Mouse (Mus musculus) CD4-positive naive resting alpha-beta T cell, adult 57 days (primary cell): ENCODE data around the gene Gm21680. TPM values are rescaled to one million over a fixed set of nuclear protein-coding genes. Genes with fewer than 3 reads are reported as not detected.

Source experiments
- total RNA-seq: library from RNA; stranded (reverse); gene quantifications from one replicate; pipeline ENCODE4 v1.2.4, GENCODE M21; 2023

Gene Gm21680
- total RNA-seq = not detected

DNA sequence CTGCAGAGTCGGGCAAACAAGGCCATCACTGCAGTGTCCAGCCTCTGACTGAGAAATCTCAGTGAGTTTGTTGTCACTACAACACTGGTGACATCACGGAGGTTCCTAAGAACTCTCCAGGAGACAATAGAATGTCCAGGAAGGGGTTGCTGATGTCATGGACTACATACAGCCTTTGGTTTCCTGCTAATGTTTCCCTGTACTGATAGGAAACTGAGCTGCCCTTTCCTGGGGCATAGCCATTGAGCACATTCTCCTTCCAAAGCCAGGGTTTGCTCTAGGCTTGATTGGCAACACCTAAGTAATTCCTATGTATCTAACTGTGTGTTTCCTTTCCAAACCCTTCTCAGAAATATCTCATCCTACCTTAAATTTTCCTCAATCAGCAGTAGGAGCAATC lies at the start of gene Gm21680:
TSS of gene Gm21680 (minus strand) at position 101 of the 400 bp plus-strand sequence.

GRCm38 (mm10) chr5:26004698-26005097 lies 32.2 kb upstream of the Gm21680 start, which contains the start of gene Gm1979:
TSS of gene Gm1979 (minus strand) at chr5:26004798.

DNA sequence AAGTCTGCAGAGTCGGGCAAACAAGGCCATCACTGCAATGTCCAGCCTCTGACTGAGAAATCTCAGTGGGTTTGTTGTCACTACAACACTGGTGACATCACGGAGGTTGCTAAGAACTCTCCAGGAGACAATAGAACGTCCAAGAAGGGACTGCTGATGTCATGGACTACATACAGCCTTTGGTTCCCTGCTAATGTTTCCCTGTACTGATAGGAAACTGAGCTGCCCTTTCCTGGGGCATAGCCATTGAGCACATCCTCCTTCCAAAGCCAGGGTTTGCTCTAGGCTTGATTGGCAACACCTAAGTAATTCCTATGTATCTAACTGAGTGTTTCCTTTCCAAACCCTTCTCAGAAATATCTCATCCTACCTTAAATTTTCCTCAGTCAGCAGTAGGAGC lies 16.1 kb upstream of the Gm21680 start, which contains the start of gene Gm21698:
TSS of gene Gm21698 (minus strand) at position 101 of the 400 bp plus-strand sequence.

GRCm38 (mm10) chr5:25954317-25954716 lies 18.1 kb downstream of the Gm21680 start, which contains the start of gene Gm21671:
TSS of gene Gm21671 (minus strand) at chr5:25954417.

GRCm38 (mm10) chr5:25942281-25942680 lies 30.2 kb downstream of the Gm21680 start, which contains the start of gene Gm21663:
TSS of gene Gm21663 (minus strand) at chr5:25942381.

Other genes starting within 250 kb of the Gm21680 start
- 1.6 TPM for gene Actr3b, start 212.7 kb downstream of the Gm21680 start, total RNA-seq
- gene Gm21663, start 30.3 kb downstream of the Gm21680 start, total RNA-seq = not detected
- not detected for gene Gm21671, start 18.2 kb downstream of the Gm21680 start, total RNA-seq
- not detected for gene Gm21698, start 16.0 kb upstream of the Gm21680 start, total RNA-seq
- not detected for gene Gm1979, start 32.1 kb upstream of the Gm21680 start, total RNA-seq
- not detected for gene Gm5862, start 50.3 kb upstream of the Gm21680 start, total RNA-seq
- not detected for gene Speer4a, start 66.9 kb upstream of the Gm21680 start, total RNA-seq
- gene Gm7347, start 85.9 kb upstream of the Gm21680 start, total RNA-seq = not detected
- gene Gm10471, start 116.6 kb upstream of the Gm21680 start, total RNA-seq = not detected
- gene 5031410I06Rik, start 132.7 kb upstream of the Gm21680 start, total RNA-seq = not detected
- not detected for gene Gm10220, start 148.8 kb upstream of the Gm21680 start, total RNA-seq